Mouse (Mus musculus): Measurements from ENCODE around the gene Atxn7l3. TPM values are rescaled to one million over a fixed set of nuclear protein-coding genes. Genes with fewer than 3 reads are reported as not detected.

Gene Atxn7l3
- polyA plus RNA-seq (2015; fragmentation: Illumina TruSeq; extraction: RNeasy Lipid Tissue Mini Kit (QIAGEN cat#74804); ENCODE audit: insufficient read depth, low read depth, low replicate concordance): 8.1 TPM

DNA sequence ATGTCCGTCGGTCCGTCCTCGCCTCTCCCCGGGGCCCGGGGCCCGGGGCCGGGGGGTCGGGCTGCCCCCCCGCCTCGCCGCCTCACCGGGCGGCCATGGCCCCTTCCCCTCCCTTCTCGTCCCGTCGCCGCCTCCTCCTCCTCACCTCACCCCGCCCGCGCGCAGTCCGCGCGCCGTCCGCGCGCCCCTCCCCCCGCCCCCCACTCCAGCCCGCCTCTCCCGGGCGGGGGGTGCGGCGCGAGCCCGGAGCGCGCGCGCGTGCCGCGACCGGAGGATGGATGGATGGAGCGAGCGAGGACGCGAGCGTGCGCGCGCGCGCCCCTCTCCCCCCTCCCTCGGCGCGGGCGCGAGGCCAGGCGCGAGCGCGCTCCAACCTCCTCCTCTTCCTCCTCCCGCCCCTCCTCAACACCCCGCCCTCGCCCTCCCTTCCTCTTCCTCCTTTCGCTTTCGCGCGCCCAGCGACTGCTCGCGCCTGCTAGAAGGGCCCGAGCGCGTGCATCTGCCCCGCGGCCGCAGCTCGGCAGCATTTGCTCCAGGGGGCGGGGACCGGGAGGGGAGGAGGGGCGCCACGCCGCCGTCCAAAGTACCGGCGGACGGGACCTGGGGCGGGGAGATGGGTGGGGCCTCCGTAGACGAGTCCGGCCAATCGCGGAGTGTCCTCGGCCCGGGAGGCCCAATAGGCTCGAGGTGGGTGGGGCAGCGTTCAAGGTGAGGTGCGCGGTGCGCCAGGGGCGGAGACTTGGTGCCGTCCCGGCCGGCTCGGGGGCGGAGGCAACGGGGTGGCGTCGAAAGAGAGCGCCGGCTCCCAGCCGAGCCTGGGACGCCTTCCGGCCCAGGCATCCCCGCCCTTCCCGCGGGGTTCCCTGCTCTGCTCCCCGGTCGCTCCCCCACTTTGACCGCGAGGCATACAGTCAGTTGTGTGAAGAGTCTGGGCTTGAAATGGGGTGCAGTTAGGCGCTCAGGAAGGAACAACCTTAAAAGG is at the start of gene Atxn7l3:
TSS of gene Atxn7l3 (minus strand) at position 141 of the 982 bp plus-strand sequence.

DNA sequence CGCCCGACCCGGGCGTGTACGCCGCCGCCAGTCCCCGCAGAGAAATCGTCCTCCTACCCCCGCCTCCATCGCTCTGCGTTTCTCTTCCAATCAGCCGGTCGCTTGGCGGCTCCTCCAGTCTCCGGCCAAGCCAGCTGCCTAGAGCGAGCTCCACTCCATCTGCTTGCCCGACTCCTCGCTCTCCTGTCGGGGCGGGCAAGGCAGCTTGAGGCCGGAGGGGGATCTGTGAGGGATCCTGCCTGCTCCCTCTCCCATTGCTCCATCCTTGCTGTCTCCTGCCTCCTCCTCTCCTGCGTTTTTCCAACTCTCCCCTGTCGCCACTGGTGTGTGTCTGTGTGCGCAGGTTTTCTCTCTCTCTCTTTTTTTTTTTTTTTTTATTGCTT is 23.0 kb upstream of the Atxn7l3 start, which contains the start of gene Ubtf:
TSS of gene Ubtf (minus strand) at position 333 of the 383 bp plus-strand sequence.

DNA sequence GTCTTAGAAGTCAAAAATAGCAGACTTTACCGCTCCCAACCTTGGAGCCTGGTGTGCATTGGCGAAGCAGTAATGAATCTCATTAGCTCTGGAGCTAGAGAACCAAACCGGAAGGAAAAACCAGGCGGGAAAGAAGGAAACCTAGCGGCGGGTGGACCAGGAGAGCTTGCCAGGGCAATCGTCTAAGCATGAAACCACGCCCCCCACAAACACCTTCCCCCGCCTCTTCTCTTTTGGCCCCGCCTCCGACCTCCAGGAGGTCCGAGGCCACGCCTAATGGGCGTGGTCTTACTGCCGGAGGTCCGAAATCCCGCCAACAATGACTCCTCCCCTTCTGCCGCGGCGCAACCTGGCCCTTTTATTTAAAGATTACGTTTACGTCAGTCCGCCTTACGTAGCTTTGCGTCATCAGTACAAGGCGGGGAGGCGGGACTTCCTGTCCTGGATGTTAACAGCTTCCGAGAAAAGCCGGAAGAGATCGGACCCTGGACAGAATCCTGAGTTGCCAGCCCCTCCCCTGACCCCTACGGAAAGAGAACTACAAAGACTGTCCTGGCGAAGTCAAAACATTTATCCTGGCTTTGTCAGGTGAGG is 11.8 kb downstream of the Atxn7l3 start, which contains the start of gene Tmub2:
TSS of gene Tmub2 (plus strand) at position 431 of the 594 bp plus-strand sequence.

DNA sequence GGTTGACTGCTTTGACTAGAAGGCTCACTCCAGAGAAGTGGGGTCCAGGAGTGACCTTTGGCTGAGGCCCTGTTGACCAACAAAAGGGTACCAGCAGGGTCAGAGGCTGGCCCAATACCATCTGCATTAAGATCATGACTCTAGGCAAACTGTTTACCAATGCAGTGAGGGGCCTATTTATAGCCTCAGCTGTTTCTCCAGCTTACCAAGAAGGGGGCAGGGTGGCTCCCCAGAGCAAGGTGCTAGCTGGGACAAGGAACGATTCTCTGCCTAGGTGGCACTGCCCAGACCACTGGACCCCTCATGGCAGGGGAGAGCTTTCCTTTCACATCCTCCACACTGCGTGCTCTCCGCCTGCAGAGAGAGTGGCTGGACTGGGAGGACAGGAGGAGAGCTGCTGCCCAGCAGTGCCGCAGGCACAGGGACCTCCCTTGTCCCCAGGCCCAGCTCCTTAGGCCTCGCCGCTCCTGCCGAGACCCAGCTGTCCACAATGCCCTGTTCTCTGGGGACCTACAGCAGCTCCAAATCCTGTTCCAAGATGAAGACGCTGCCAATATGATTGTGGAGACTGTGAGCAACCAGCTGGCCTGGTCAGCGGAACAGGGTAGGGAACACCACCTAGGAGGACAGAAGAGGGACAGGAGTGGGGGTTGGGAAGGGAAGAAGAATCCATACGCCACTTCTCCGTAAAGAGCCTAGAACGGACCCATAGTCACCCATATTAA is 27.7 kb downstream of the Atxn7l3 start, which contains the start of gene Asb16:
TSS of gene Asb16 (plus strand) at position 224 of the 725 bp plus-strand sequence.

DNA sequence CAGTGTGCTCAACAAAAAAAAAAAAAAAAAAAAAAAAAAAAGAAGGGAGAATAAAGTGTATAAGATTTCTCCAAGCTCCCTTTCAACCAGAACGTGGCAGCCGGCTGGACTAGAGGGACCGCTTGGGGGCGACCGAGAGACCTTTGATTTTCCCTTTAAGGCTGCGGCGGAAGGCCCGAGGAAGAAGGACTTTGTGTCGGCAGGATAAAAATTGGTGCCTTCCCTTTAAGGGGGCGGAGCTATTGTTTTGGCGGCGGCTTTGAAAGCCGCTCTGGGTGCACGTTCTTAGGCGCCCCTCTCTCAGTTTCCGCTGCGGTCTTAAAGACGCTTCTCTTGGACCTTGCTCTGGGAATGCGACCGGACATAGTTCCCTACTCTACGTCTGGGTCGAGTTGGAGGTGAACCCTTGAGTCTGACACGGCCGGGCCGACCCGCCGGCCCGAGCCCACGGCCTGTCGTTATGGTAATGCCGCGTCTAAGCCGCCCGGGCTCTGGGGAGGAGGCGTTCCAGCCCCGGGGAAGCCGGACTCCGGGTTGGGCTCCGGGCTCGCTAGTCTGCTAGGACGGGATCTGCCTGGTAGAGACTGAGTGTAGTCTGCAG is 47.7 kb downstream of the Atxn7l3 start, which contains the start of gene BC030867:
TSS of gene BC030867 (plus strand) at position 253 of the 601 bp plus-strand sequence.

Other genes starting within 250 kb of the Atxn7l3 start
- 3.7 TPM for gene Mpp2, start 208.1 kb downstream of the Atxn7l3 start, polyA plus RNA-seq (2015; fragmentation: Illumina TruSeq; extraction: RNeasy Lipid Tissue Mini Kit (QIAGEN cat#74804); ENCODE audit: insufficient read depth, low read depth, low replicate concordance)
- gene Ppy, start 195.3 kb downstream of the Atxn7l3 start, polyA plus RNA-seq (2015; fragmentation: Illumina TruSeq; extraction: RNeasy Lipid Tissue Mini Kit (QIAGEN cat#74804); ENCODE audit: insufficient read depth, low read depth, low replicate concordance): 164 TPM
- 196 TPM for gene Pyy, start 188.8 kb downstream of the Atxn7l3 start, polyA plus RNA-seq (2015; fragmentation: Illumina TruSeq; extraction: RNeasy Lipid Tissue Mini Kit (QIAGEN cat#74804); ENCODE audit: insufficient read depth, low read depth, low replicate concordance)
- gene Nags, start 151.1 kb downstream of the Atxn7l3 start, polyA plus RNA-seq (2015; fragmentation: Illumina TruSeq; extraction: RNeasy Lipid Tissue Mini Kit (QIAGEN cat#74804); ENCODE audit: insufficient read depth, low read depth, low replicate concordance): 0.54 TPM
- gene Tmem101, start 140.2 kb downstream of the Atxn7l3 start, polyA plus RNA-seq (2015; fragmentation: Illumina TruSeq; extraction: RNeasy Lipid Tissue Mini Kit (QIAGEN cat#74804); ENCODE audit: insufficient read depth, low read depth, low replicate concordance): 4.6 TPM
- 7.2 TPM for gene Lsm12, start 111.3 kb downstream of the Atxn7l3 start, polyA plus RNA-seq (2015; fragmentation: Illumina TruSeq; extraction: RNeasy Lipid Tissue Mini Kit (QIAGEN cat#74804); ENCODE audit: insufficient read depth, low read depth, low replicate concordance)
- 15.2 TPM for gene G6pc3, start 107.0 kb downstream of the Atxn7l3 start, polyA plus RNA-seq (2015; fragmentation: Illumina TruSeq; extraction: RNeasy Lipid Tissue Mini Kit (QIAGEN cat#74804); ENCODE audit: insufficient read depth, low read depth, low replicate concordance)
- gene Hdac5, start 66.5 kb downstream of the Atxn7l3 start, polyA plus RNA-seq (2015; fragmentation: Illumina TruSeq; extraction: RNeasy Lipid Tissue Mini Kit (QIAGEN cat#74804); ENCODE audit: insufficient read depth, low read depth, low replicate concordance): 28.4 TPM
- gene BC030867, start 47.7 kb downstream of the Atxn7l3 start, polyA plus RNA-seq (2015; fragmentation: Illumina TruSeq; extraction: RNeasy Lipid Tissue Mini Kit (QIAGEN cat#74804); ENCODE audit: insufficient read depth, low read depth, low replicate concordance): not detected
- 1.0 TPM for gene Asb16, start 27.9 kb downstream of the Atxn7l3 start, polyA plus RNA-seq (2015; fragmentation: Illumina TruSeq; extraction: RNeasy Lipid Tissue Mini Kit (QIAGEN cat#74804); ENCODE audit: insufficient read depth, low read depth, low replicate concordance)
- 12.1 TPM for gene Tmub2, start 11.7 kb downstream of the Atxn7l3 start, polyA plus RNA-seq (2015; fragmentation: Illumina TruSeq; extraction: RNeasy Lipid Tissue Mini Kit (QIAGEN cat#74804); ENCODE audit: insufficient read depth, low read depth, low replicate concordance)
- 18.2 TPM for gene Ubtf, start 23.1 kb upstream of the Atxn7l3 start, polyA plus RNA-seq (2015; fragmentation: Illumina TruSeq; extraction: RNeasy Lipid Tissue Mini Kit (QIAGEN cat#74804); ENCODE audit: insufficient read depth, low read depth, low replicate concordance)
- not detected for gene Slc4a1, start 69.6 kb upstream of the Atxn7l3 start, polyA plus RNA-seq (2015; fragmentation: Illumina TruSeq; extraction: RNeasy Lipid Tissue Mini Kit (QIAGEN cat#74804); ENCODE audit: insufficient read depth, low read depth, low replicate concordance)
- 8.0 TPM for gene Rundc3a, start 96.8 kb upstream of the Atxn7l3 start, polyA plus RNA-seq (2015; fragmentation: Illumina TruSeq; extraction: RNeasy Lipid Tissue Mini Kit (QIAGEN cat#74804); ENCODE audit: insufficient read depth, low read depth, low replicate concordance)
- gene Slc25a39, start 111.3 kb upstream of the Atxn7l3 start, polyA plus RNA-seq (2015; fragmentation: Illumina TruSeq; extraction: RNeasy Lipid Tissue Mini Kit (QIAGEN cat#74804); ENCODE audit: insufficient read depth, low read depth, low replicate concordance): 90.0 TPM
- 64.6 TPM for gene Grn, start 133.7 kb upstream of the Atxn7l3 start, polyA plus RNA-seq (2015; fragmentation: Illumina TruSeq; extraction: RNeasy Lipid Tissue Mini Kit (QIAGEN cat#74804); ENCODE audit: insufficient read depth, low read depth, low replicate concordance)
- gene Fam171a2, start 151.1 kb upstream of the Atxn7l3 start, polyA plus RNA-seq (2015; fragmentation: Illumina TruSeq; extraction: RNeasy Lipid Tissue Mini Kit (QIAGEN cat#74804); ENCODE audit: insufficient read depth, low read depth, low replicate concordance): 0.76 TPM
- gene Itga2b, start 173.5 kb upstream of the Atxn7l3 start, polyA plus RNA-seq (2015; fragmentation: Illumina TruSeq; extraction: RNeasy Lipid Tissue Mini Kit (QIAGEN cat#74804); ENCODE audit: insufficient read depth, low read depth, low replicate concordance): 3.5 TPM